Mouse (Mus musculus) cerebellum, adult 11-12 months (tissue): ENCODE data around the gene Gpr171.
"Not testable (repeated sequence)": the region's sequence is repeated elsewhere in the genome, so short reads cannot be mapped to it uniquely, and the experiment has no call there.

Source experiments
- DNase-seq: peaks from one replicate; pipeline ENCODE4 v3.0.0; 2022

Gene Gpr171

GRCm38 (mm10) chr3:59113291-59113690 lies 11.7 kb upstream of the Gpr171 start:
- DNase-seq: not testable (repeated sequence)

GRCm38 (mm10) chr3:59111944-59112343 lies 10.3 kb upstream of the Gpr171 start:
- DNase-seq: no peak

- not testable (repeated sequence) for DNase-seq
Observed at GRCm38 (mm10) chr3:59109834-59110233, 8.2 kb upstream of the Gpr171 start.

GRCm38 (mm10) chr3:59107439-59107838 lies 5.8 kb upstream of the Gpr171 start:
- DNase-seq: no peak

- DNase-seq: no peak
Observed at GRCm38 (mm10) chr3:59104462-59104861, 2.8 kb upstream of the Gpr171 start.

- no peak for DNase-seq
Observed at GRCm38 (mm10) chr3:59102146-59102545, 525 bp upstream of the Gpr171 start.

GRCm38 (mm10) chr3:59098540-59098939 lies 3.1 kb downstream of the Gpr171 start:
- DNase-seq: no peak

GRCm38 (mm10) chr3:59097421-59097820 lies 4.2 kb downstream of the Gpr171 start:
- DNase-seq: no peak

GRCm38 (mm10) chr3:59092702-59093101 lies 8.9 kb downstream of the Gpr171 start:
- DNase-seq: no peak

GRCm38 (mm10) chr3:59080919-59081318 lies 20.7 kb downstream of the Gpr171 start:
- DNase-seq: peak; percentile 31

GRCm38 (mm10) chr3:59080293-59080916 lies 21.2 kb downstream of the Gpr171 start:
- no peak for DNase-seq

GRCm38 (mm10) chr3:59079327-59079726 lies 22.3 kb downstream of the Gpr171 start:
- DNase-seq: peak; percentile 30

- DNase-seq: no peak
Observed at GRCm38 (mm10) chr3:59078585-59078984, 23.0 kb downstream of the Gpr171 start.

- DNase-seq: no peak
Observed at GRCm38 (mm10) chr3:59077278-59077677, 24.3 kb downstream of the Gpr171 start.

GRCm38 (mm10) chr3:59069071-59069470 lies 32.5 kb downstream of the Gpr171 start:
- DNase-seq: not testable (repeated sequence)

GRCm38 (mm10) chr3:59066558-59067294 lies 34.9 kb downstream of the Gpr171 start:
- DNase-seq: no peak

GRCm38 (mm10) chr3:59065937-59066336 lies 35.7 kb downstream of the Gpr171 start:
- no peak for DNase-seq

- no peak for DNase-seq
Observed at GRCm38 (mm10) chr3:59063431-59063830, 38.2 kb downstream of the Gpr171 start.

- DNase-seq: no peak
Observed at GRCm38 (mm10) chr3:59062141-59062540, 39.5 kb downstream of the Gpr171 start.

GRCm38 (mm10) chr3:59060131-59060530 lies 41.5 kb downstream of the Gpr171 start:
- DNase-seq: no peak

GRCm38 (mm10) chr3:59059022-59059541 lies 42.5 kb downstream of the Gpr171 start:
- peak; percentile 62 for DNase-seq

GRCm38 (mm10) chr3:59054834-59055535 lies 46.6 kb downstream of the Gpr171 start:
- DNase-seq: no peak
